Mouse (Mus musculus) liver, embryonic 15.5 days (tissue): ENCODE data around the gene Nosip. TPM values are rescaled to one million over a fixed set of nuclear protein-coding genes. Genes with fewer than 3 reads are reported as not detected.

Source experiments
- ATAC-seq: fragments of 200-750 bp; cut with Nextera tagmentation; 2 replicates; pipeline ENCODE4 v1.8.0; 2017; ENCODE audit warnings: moderate number of reproducible peaks, mild to moderate bottlenecking, moderate library complexity; ENCODE audit not compliant: insufficient read depth
- H3K27ac ChIP-seq: fragments of 300-500 bp; sonication (generic); replicated peaks from 2 replicates; pipeline ENCODE4 v1.5.1; 2015; ENCODE audit warnings: mild to moderate bottlenecking, inconsistent platforms
- H3K27me3 ChIP-seq: fragments of 300-500 bp; sonication (generic); 2 replicates; pipeline ENCODE4 v1.6.1; 2015; ENCODE audit warnings: mild to moderate bottlenecking, inconsistent platforms
- H3K36me3 ChIP-seq: fragments of 300-500 bp; sonication (generic); replicated peaks from 2 replicates; pipeline ENCODE4 v1.6.1; 2015; ENCODE audit warnings: moderate library complexity, mild to moderate bottlenecking, inconsistent platforms
- H3K4me1 ChIP-seq: fragments of 300-500 bp; sonication (generic); replicated peaks from 2 replicates; pipeline ENCODE4 v1.6.1; 2015; ENCODE audit warnings: inconsistent platforms
- H3K4me2 ChIP-seq: fragments of 300-500 bp; sonication (generic); 2 replicates; pipeline ENCODE4 v1.6.1; 2015; ENCODE audit warnings: moderate library complexity, mild to moderate bottlenecking, inconsistent platforms
- H3K4me3 ChIP-seq: fragments of 300-500 bp; sonication (generic); replicated peaks from 2 replicates; pipeline ENCODE4 v1.5.1; 2015; ENCODE audit warnings: mild to moderate bottlenecking, inconsistent platforms
- H3K9ac ChIP-seq: fragments of 300-500 bp; sonication (generic); 2 replicates; pipeline ENCODE4 v1.6.1; 2015; ENCODE audit warnings: moderate library complexity, mild to moderate bottlenecking, inconsistent platforms
- H3K9me3 ChIP-seq: fragments of 300-500 bp; sonication (generic); replicated peaks from 2 replicates; pipeline ENCODE4 v1.6.1; 2016; ENCODE audit warnings: inconsistent platforms
- WGBS: fragments of 180-500 bp; shearing (Covaris S2); methylation state at CpG from one replicate; pipeline ENCODE4 v1.1.7; 2015; ENCODE audit warnings: mixed read lengths; ENCODE audit not compliant: insufficient replicate concordance; 5-methylcytosine and 5-hydroxymethylcytosine counted together
- polyA plus RNA-seq: library from polyadenylated mRNA; unstranded; fragments of >200 nt; fragmentation: Nextera tagmentation; extraction: Ambion mirVana; gene quantifications from 2 replicates; pipeline ENCODE4 v1.2.1, GENCODE M21; 2015

The Nosip gene
- polyA plus RNA-seq, 1 experiment from 2014 or later, result 25.9 TPM

DNA sequence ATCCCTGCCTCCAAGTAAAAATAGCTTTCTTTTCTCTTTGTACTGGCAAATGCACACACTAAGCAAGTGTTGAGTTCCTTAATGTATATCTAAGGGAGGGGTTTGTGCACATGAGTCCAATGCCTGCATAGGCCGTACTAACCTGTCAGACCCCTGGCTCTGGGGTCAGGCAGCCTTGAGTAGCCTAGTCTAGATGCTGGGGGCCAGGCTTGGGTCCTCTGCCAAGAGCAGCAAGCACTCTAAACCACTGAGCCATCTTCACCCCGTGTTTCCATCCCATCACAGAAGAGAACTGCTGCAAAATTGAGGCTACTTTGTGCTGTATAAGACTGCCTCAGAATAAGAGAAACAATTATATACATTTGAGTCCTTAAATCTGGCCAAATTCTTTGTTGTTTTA is 15.6 kb downstream of the Nosip start:
- H3K4me1 ChIP-seq, result peaks cover 48% of the 10 kb centered on the region
- H3K27ac ChIP-seq, result no peak overlapping the region
- no peak overlapping the region for H3K4me3 ChIP-seq
- 81% methylated on average over 2 of the region's 2 CpGs for WGBS
- no peak overlapping the region for H3K4me2 ChIP-seq
- no peaks in the 10 kb centered on the region for H3K9me3 ChIP-seq
- H3K36me3 ChIP-seq, result peaks cover 41% of the 10 kb centered on the region
- H3K27me3 ChIP-seq, result no peaks in the 10 kb centered on the region
- H3K9ac ChIP-seq, result no peak overlapping the region
- ATAC-seq, result no peak

DNA sequence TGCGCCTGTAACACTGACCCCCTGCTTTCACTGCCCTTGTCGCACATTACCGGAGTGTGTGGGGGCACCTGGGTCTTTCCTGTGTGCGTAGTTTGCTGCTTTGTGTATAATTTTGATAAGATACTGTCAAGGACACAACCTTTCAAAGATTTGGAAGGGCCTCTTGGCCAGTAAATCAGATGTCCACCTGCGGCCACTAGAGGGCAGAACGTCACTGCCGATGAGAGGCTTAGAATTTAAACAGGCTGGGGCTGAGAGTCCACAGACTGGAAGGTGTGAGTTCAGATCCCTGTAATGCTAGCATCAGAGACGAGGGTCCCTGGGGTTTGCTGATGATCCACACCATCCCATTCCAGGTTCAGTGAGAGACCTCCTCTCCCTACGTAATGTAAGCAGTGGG is 16.3 kb downstream of the Nosip start:
- no peak for ATAC-seq

DNA sequence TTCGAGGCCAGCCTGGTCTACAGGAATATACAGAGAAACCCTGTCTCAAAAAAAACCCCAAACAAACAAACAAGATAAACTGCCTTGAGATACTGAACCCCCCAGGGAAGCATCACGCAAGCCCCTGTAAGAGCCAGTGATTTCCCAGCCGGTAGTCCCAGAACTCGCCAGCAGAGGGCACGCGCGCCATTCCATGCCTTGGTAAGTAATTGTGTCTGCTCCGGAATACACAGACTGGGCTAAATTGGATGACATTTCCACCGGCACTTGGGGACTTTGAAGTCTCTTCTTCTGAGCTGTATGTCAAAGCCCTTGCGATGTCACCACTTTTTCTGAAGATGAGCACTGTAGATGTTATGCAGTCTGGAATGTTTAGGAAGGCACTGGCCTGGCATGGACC is 17.6 kb downstream of the Nosip start:
- ATAC-seq, result no peak
- Histone ChIP-seq H3K9ac (no peak overlapping the region), H3K4me1 (peaks cover 44% of the 10 kb centered on the region)

More for the DNA sequence above, 16.3 kb downstream of the Nosip start:
- Histone ChIP-seq H3K36me3 (peaks cover 37% of the 10 kb centered on the region), H3K27me3 (no peaks in the 10 kb centered on the region), H3K27ac (no peak overlapping the region), H3K9me3 (no peaks in the 10 kb centered on the region), H3K4me2 (no peak overlapping the region), H3K4me1 (peaks cover 49% of the 10 kb centered on the region), H3K9ac (no peak overlapping the region), H3K4me3 (no peak overlapping the region)
- 22% methylated on average over 9 of the region's 9 CpGs for WGBS

DNA sequence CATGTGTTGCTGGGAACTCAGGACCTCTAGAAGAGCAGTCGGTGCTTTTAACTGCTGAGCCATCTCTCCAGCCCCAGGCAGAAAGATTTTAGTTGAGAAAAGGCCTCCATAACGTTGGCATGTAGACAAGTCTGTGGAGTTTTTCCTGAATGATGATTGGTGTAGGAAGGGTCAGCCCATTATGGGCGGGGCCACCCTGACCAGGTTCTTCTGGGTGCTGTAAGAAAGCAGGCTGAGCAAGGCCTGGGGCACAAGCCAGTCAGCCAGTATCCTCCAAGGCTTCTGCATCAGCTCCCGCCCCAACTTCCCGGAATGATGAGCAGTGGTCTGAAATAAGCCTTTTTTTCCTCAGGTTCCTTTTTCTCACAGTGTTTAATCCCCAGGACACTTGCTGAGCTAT is 18.8 kb downstream of the Nosip start:
- no peaks in the 10 kb centered on the region for H3K27me3 ChIP-seq
- H3K4me1 ChIP-seq, result peaks cover 32% of the 10 kb centered on the region
- H3K27ac ChIP-seq, result no peak overlapping the region
- no peaks in the 10 kb centered on the region for H3K9me3 ChIP-seq
- no peak overlapping the region for H3K4me3 ChIP-seq
- whole genome bisulfite sequencing, result 54% methylated on average over 5 of the region's 5 CpGs
- no peak for ATAC-seq
- H3K36me3 ChIP-seq, result peaks cover 19% of the 10 kb centered on the region
- no peak overlapping the region for H3K9ac ChIP-seq
- no peak overlapping the region for H3K4me2 ChIP-seq

More for the DNA sequence above, 17.6 kb downstream of the Nosip start:
- 0 out of 2 replicates have a peak overlapping the region, but pooled peaks have one; percentile 9 for H3K4me2 ChIP-seq
- H3K9me3 ChIP-seq, result no peaks in the 10 kb centered on the region
- H3K27me3 ChIP-seq, result no peaks in the 10 kb centered on the region
- H3K36me3 ChIP-seq, result peaks cover 29% of the 10 kb centered on the region
- no peak overlapping the region for H3K4me3 ChIP-seq
- no peak overlapping the region for H3K27ac ChIP-seq
- under 1% methylated on average over 10 of the region's 10 CpGs for WGBS

DNA sequence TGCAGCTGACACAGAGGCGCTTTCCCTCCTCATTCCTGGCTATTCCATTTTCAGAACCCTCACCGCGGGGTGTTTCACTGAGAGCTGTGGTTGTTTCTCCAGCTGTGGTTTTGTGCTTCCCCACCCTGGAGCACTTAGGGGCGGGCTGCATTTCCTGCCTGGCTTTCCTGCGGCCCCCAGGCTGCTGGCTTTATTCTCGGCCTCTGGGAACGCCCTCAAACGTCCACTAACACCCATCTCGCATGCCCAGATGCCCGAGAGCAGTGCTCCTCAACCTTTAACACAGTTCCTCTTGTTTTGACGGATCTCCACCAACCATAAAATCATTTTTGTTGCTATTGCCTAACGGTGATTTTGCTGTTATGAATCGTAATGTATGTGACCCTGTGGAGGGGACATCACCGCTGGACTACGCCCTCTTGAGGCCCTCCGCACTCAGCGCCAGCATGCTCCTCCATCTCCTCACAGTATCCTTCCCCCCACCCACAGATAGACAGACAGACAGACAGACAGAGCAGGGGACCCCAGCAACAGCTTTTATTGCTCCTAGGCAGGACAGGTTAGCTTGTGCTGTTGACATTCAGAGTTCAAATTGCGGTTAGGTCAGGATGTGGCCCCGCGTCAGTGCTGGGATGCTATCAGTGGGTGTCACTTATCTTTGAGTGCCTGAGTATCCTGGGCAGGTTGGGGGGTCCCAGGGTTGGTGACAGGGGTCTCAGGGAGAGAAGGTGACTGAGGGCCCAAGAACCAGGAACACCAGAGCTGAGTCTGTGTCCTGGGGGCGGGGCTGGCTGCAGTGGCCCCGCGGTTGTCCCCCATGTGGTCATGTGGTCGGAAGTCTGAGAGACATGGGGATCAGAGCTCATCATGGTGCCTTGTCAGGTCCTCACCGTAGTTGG is 20.4 kb downstream of the Nosip start:
- H3K9ac ChIP-seq, result peak overlapping the region; percentile 39; the same call in 1 of the 2 replicates
- H3K4me1 ChIP-seq, result peaks cover 29% of the 10 kb centered on the region
- no peak for ATAC-seq
- 12% methylated on average over 25 of the region's 25 CpGs for WGBS
- peak overlapping the region; percentile 35 for H3K4me3 ChIP-seq
- no peaks in the 10 kb centered on the region for H3K9me3 ChIP-seq
- H3K27ac ChIP-seq, result peak overlapping the region; percentile 66
- peak overlapping the region; percentile 64 for H3K4me2 ChIP-seq
- no peaks in the 10 kb centered on the region for H3K27me3 ChIP-seq
- peaks cover 3% of the 10 kb centered on the region; the same call in 1 of the 2 replicates for H3K36me3 ChIP-seq

DNA sequence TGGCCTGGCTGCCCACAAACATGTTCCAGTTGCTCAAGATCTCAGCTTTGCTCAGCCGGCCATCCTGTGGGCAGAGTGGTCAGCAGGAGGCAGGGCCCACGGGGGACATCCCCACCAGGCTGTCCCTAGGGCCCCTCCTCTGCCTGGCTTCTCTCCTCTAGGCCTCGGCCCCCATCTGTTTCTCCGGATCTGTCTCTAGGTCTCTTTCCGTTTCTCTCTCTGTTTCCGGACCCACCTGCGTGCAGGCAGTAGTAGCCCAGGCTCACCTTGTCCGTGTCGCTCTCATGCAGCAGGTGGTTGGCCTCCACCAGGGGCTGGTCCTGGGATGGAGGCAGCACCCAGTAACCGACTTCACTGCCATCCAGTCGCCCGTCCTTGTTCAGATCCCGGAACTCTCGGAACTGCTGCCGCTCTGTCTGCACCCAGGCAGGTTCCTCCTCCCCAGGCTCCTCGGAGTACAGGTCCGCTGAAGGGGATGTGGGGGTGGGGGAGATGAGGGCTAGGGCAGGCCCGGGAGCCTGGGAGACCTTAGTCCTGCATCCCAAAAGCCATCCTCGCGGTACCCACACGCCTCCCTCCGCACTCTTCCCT is 21.2 kb downstream of the Nosip start:
- peak overlapping the region; percentile 66; the same call in 1 of the 2 replicates for H3K27ac ChIP-seq
- no peaks in the 10 kb centered on the region for H3K9me3 ChIP-seq

DNA sequence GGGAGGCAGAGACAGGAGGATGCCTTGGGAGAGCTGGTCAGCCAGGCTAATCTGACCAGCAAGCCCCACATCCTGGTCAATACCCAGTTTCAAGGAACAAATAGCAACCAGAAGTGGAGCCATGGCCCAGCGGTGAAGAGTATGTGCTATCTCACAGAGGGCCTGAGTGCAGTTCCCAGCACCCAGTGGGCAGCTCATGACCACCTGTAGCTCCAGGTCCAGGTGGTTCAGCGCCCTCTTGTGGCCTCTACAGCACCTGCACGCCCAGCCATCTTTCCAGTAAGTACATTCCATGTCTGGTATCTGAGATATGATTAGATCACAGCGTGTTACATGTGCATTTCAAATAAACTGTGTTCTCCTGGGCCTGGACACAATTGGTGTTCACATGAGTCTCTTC is 23.9 kb downstream of the Nosip start:
- H3K4me2 ChIP-seq, result no peak overlapping the region
- H3K36me3 ChIP-seq, result no peaks in the 10 kb centered on the region
- ATAC-seq, result no peak
- H3K27me3 ChIP-seq, result no peaks in the 10 kb centered on the region
- H3K4me1 ChIP-seq, result peaks cover 31% of the 10 kb centered on the region
- H3K9me3 ChIP-seq, result no peaks in the 10 kb centered on the region
- H3K9ac ChIP-seq, result no peak overlapping the region
- WGBS, result 58% methylated on average over 4 of the region's 4 CpGs
- no peak overlapping the region for H3K4me3 ChIP-seq
- no peak overlapping the region for H3K27ac ChIP-seq

More for the DNA sequence above, 21.2 kb downstream of the Nosip start:
- no peak for ATAC-seq
- Histone ChIP-seq H3K9ac (no peak overlapping the region; the same call in 1 of the 2 replicates), H3K36me3 (no peaks in the 10 kb centered on the region), H3K4me3 (peak overlapping the region; percentile 35), H3K4me1 (peaks cover 27% of the 10 kb centered on the region), H3K4me2 (peak overlapping the region; percentile 64), H3K27me3 (no peaks in the 10 kb centered on the region)
- 39% methylated on average over 22 of the region's 22 CpGs for WGBS

DNA sequence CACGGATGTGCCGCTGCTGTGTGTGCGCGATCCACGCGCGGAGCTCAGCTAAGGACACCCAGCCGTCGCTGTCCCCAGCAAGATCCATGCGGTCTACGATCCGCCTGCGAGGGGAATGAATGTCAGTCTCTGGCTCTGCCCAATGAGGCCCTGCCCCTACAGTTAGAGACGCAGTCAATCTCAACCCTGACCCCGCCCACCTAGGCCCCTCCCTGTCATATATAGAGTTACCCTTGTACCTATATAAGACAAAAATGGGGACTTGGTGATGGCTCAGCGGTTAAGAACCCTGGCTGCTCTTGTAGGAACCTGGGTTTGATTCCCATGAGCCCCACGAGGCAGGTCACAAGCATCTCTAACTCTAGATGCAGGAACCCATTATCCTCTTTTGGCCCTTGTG is 26.4 kb downstream of the Nosip start:
- no peak for ATAC-seq
- 85% methylated on average over 17 of the region's 17 CpGs for WGBS

DNA sequence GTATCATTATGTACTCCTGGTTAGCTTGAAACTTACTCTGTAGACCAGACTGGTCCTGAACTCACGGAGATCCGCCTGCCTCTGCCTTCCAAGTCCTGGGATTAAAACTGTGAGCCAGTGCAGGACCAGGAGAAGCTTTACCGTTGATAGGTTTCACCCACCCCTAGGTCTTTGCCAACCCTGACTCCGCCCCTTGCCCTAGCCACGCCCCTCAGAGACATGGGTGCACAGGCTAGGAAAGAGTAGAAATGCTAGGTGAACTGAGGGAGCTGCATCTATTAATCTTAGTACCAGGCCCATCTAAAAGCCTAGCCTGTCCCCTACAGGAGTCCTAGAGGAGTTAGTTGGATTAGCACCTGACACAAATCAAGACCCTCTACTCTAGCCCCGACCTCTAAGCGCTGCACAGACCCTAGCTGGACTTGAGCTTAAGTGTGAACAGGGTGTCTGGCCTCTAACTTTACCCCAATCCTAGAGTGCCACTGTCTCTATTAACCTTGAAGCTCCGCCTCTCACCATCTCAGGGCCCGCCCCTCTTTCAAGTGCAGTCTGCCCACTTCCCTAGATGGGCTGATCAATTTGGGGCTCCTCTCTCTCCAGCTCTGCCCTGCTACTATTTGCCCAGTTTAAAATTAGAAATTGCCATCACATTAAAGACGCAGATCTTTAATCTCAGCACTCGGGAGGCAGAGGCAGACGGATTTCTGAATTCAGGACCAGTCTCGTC is 28.2 kb downstream of the Nosip start:
- no peaks in the 10 kb centered on the region for H3K36me3 ChIP-seq
- H3K4me2 ChIP-seq, result peak overlapping the region; percentile 73; the same call in 1 of the 2 replicates
- peaks cover 40% of the 10 kb centered on the region for H3K4me1 ChIP-seq
- ATAC-seq, result no peak
- H3K9me3 ChIP-seq, result no peaks in the 10 kb centered on the region
- H3K27ac ChIP-seq, result no peak overlapping the region
- WGBS, result 49% methylated on average over 13 of the region's 13 CpGs
- no peak overlapping the region for H3K9ac ChIP-seq
- H3K27me3 ChIP-seq, result no peaks in the 10 kb centered on the region; the same call in 1 of the 2 replicates
- no peak overlapping the region; the same call in 1 of the 2 replicates for H3K4me3 ChIP-seq

More for the DNA sequence above, 26.4 kb downstream of the Nosip start:
- no peak overlapping the region for H3K9ac ChIP-seq
- no peaks in the 10 kb centered on the region for H3K36me3 ChIP-seq
- H3K27ac ChIP-seq, result no peak overlapping the region
- H3K4me3 ChIP-seq, result no peak overlapping the region
- H3K27me3 ChIP-seq, result no peaks in the 10 kb centered on the region
- no peak overlapping the region for H3K4me2 ChIP-seq
- H3K9me3 ChIP-seq, result no peaks in the 10 kb centered on the region
- peaks cover 36% of the 10 kb centered on the region for H3K4me1 ChIP-seq

DNA sequence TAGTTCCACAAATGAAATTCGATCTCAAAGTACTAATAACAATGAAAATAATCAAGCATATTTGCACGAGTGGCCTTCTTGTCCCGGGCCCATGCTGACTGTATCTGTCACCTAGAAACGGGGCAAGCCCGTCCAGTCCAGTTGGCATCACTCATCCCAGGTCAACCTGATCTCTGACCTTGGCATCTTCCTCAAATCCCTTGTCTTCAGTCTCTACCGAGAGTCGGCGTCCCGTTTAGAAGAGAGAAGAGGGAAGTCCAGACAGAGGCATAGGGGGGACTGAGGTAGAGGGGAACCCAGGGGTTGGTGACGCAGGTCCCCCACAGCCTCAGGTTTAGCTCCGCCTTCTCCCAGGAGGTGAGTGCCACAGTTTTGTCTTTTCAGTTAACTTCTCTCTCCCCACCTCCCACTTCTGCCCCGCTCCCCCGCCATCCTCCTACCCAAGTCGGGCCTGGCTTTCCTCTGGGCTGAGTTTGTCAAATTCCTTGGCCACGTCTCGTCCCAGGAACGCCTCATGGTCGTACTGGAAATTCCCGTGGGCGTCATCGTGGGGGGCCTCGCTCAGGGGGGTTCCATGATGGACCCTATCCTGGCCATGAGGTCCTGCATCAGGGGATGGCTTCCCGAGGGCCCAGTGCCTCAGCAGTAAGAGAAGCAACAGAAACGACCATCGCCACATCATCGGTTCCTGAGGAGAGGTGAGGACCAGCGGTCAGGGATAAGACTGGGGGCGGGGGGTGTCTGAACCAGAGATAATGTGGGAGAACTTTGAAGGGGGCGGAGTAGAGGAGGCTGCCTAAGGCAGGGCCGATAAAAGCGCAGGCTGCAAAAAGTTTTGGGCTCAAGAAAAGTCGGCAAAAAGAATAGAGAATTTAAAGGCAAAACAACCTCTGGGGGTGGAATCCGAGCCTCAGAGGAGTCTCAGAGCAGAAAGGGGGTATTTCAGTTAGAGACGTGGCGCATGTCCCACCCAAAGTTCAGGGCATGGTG is 29.1 kb downstream of the Nosip start:
- peak overlapping the region; percentile 7; the same call in 1 of the 2 replicates for H3K9ac ChIP-seq
- H3K4me3 ChIP-seq, result peak overlapping the region; percentile 44
- H3K9me3 ChIP-seq, result no peaks in the 10 kb centered on the region
- peak overlapping the region; percentile 73 for H3K4me2 ChIP-seq
- peak overlapping the region; percentile 41 for H3K27ac ChIP-seq
- H3K36me3 ChIP-seq, result no peaks in the 10 kb centered on the region
- peaks cover 40% of the 10 kb centered on the region for H3K4me1 ChIP-seq
- H3K27me3 ChIP-seq, result no peaks in the 10 kb centered on the region; the same call in 1 of the 2 replicates
- WGBS, result 18% methylated on average over 35 of the region's 35 CpGs
- 0 out of 2 replicates have a peak, but pooled peaks have one; percentile 53 for ATAC-seq
